Mouse (Mus musculus) kidney, postnatal 25 days (tissue): ENCODE results near the gene Stt3b.
A peak's percentile ranks its signal among the peaks of the same experiment; 100 is the strongest.

Experiments used
- DNase-seq, 2 experiments: peaks; one replicate each; pipeline ENCODE4 v3.0.0; 2021; ENCODE audit warnings: mixed read lengths in 2 of 2

Stt3b gene

GRCm38 (mm10) chr9:115310346-115311222, at the start of gene Stt3b:
Gene Stt3b, minus strand, starts transcription at chr9:115310421.
- peak; percentile 100 for DNase-seq

GRCm38 (mm10) chr9:115358421-115358820, 48.2 kb upstream of the Stt3b start:
- DNase-seq = no peak

- DNase-seq = no peak
Observed at GRCm38 (mm10) chr9:115357996-115358395, 47.8 kb upstream of the Stt3b start.

- DNase-seq = no peak
Observed at GRCm38 (mm10) chr9:115356731-115357458, 46.7 kb upstream of the Stt3b start.

GRCm38 (mm10) chr9:115355972-115356371, 45.8 kb upstream of the Stt3b start:
- DNase-seq = no peak

- no peak for DNase-seq
Observed at GRCm38 (mm10) chr9:115349741-115350512, 39.7 kb upstream of the Stt3b start.

GRCm38 (mm10) chr9:115349106-115349505, 38.9 kb upstream of the Stt3b start:
- DNase-seq = no peak

- no peak for DNase-seq
Observed at GRCm38 (mm10) chr9:115344930-115345329, 34.7 kb upstream of the Stt3b start.

- no peak for DNase-seq
Observed at GRCm38 (mm10) chr9:115341576-115341975, 31.4 kb upstream of the Stt3b start.

GRCm38 (mm10) chr9:115340212-115340815, 30.1 kb upstream of the Stt3b start:
- peak; percentile 56 to 63 for DNase-seq

GRCm38 (mm10) chr9:115338816-115339215, 28.6 kb upstream of the Stt3b start:
- no peak for DNase-seq

GRCm38 (mm10) chr9:115333016-115333415, 22.8 kb upstream of the Stt3b start:
- no peak for DNase-seq

- DNase-seq = no peak
Observed at GRCm38 (mm10) chr9:115332339-115332738, 22.1 kb upstream of the Stt3b start.

GRCm38 (mm10) chr9:115330861-115331476, 20.7 kb upstream of the Stt3b start:
- DNase-seq = no peak

- DNase-seq = no peak
Observed at GRCm38 (mm10) chr9:115326533-115326890, 16.3 kb upstream of the Stt3b start.

GRCm38 (mm10) chr9:115325831-115326532, 15.8 kb upstream of the Stt3b start:
- peak; percentile 59 to 67 for DNase-seq

- peak in 1 of 2 experiments; percentile 22 for DNase-seq
Observed at GRCm38 (mm10) chr9:115323572-115323971, 13.4 kb upstream of the Stt3b start.

GRCm38 (mm10) chr9:115322385-115322784, 12.2 kb upstream of the Stt3b start:
- no peak for DNase-seq

GRCm38 (mm10) chr9:115321052-115321451, 10.8 kb upstream of the Stt3b start:
- no peak for DNase-seq

GRCm38 (mm10) chr9:115320156-115320555, 9.9 kb upstream of the Stt3b start:
- DNase-seq = no peak

GRCm38 (mm10) chr9:115318621-115319375, 8.6 kb upstream of the Stt3b start:
- DNase-seq = peak; percentile 58 to 73
